Mouse (Mus musculus): ENCODE measurements around the gene Ugt1a6a. TPM values are rescaled to one million over a fixed set of nuclear protein-coding genes. Genes with fewer than 3 reads are reported as not detected.

Ugt1a6a gene
- polyA plus RNA-seq, 1 experiment: 16.4 TPM

DNA sequence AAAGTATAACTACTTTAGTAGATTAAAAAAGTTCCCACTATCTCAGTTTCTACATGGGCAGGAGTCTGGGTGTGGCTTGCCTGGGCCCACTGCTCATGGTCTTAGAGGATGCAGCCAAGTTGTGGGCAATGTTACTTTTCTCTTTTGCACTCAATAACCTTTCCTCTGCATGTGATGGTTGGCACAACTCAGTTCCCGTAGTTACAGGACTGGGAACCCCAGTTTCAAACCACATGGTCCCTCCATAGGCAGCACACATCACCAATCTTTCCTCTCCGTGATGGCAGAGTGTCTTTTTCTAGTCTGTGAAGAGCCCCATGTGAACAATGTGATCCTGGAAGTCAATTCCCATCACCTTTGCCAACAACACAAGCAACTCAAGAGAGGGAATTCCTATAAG lies 92.9 kb downstream of the Ugt1a6a start:
- no peaks in the 10 kb centered on the region for H3K4me1 ChIP-seq (ENCODE audit: control insufficient read depth, insufficient read depth, low read length)
- H3K4me3 ChIP-seq (ENCODE audit: insufficient read depth, low read length): no peak overlapping the region
- no peak for TF ChIP-seq POLR2A (IDR thresholded peaks at IDR 0.05; ENCODE audit: low read depth, low read length)
- TF ChIP-seq CTCF (IDR thresholded peaks at IDR 0.05; ENCODE audit: borderline replicate concordance, insufficient read depth, low read length): no peak
- H3K27ac ChIP-seq (ENCODE audit: insufficient read depth, low read length): no peak overlapping the region

DNA sequence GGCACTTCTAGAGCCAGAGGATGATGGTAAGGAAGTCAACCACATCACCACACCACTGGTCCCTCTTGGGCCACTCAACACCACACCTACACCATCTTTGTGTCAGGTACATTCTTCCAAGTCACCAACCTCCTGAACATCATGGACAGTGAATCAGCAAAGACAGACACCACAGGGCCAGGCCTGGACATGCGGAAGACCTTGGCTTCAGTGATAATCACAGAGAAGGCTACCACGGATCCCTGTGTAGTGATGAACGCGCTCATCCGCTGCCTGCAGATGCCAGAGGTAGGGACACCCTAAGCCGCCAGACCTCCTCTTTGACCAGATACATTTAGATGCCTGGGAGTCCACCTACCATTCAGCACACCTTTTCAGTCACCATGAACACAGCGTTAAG lies 93.5 kb downstream of the Ugt1a6a start:
- no peak for TF ChIP-seq POLR2A (IDR thresholded peaks at IDR 0.05; ENCODE audit: low read depth, low read length)
- no peak for TF ChIP-seq CTCF (IDR thresholded peaks at IDR 0.05; ENCODE audit: borderline replicate concordance, insufficient read depth, low read length)
- Histone ChIP-seq H3K4me3 (ENCODE audit: insufficient read depth, low read length) (no peak overlapping the region), H3K4me1 (ENCODE audit: control insufficient read depth, insufficient read depth, low read length) (no peaks in the 10 kb centered on the region), H3K27ac (ENCODE audit: insufficient read depth, low read length) (no peak overlapping the region)

DNA sequence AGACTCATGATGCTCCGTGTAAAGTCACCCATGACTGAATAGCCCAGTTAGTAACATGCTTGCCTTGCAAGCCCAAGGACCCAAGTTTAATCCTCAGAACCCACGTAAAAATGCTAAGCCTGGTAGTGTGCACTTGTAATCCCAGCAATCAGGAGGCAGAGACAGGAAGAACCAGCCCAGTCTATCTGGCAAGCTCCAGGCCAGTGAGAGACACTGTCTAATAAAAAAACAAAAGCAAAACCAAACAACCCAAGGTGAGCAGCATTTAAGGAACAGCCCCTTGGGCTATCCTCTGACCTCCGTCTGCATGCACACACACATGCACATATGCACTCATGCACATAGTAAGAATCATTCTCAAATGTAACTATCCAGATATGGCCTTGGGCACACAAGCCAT lies 95.0 kb downstream of the Ugt1a6a start:
- Histone ChIP-seq H3K4me1 (ENCODE audit: control insufficient read depth, insufficient read depth, low read length) (no peaks in the 10 kb centered on the region), H3K27ac (ENCODE audit: insufficient read depth, low read length) (no peak overlapping the region), H3K4me3 (ENCODE audit: insufficient read depth, low read length) (no peak overlapping the region)
- no peak for TF ChIP-seq CTCF (IDR thresholded peaks at IDR 0.05; ENCODE audit: borderline replicate concordance, insufficient read depth, low read length)
- TF ChIP-seq POLR2A (IDR thresholded peaks at IDR 0.05; ENCODE audit: low read depth, low read length): no peak

DNA sequence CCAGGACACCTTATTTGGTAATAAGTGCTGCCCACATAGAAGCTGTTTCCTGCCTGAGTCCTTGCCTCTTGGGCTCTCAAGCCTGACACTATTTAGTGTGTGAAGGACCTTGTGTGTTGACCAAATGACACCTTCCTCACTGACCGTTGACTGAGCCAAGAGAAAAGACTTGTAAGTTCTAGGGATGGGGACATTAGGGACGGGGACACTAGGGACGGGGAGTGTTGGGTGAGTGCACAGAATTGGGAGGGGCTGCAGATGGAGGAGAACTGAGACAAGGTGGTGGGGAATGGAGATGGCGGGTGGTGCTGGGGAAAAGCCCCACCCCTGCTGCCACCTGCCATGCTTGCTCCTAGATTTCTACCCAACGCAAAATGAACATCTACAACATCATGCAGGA lies 95.4 kb downstream of the Ugt1a6a start:
- no peak for TF ChIP-seq CTCF (IDR thresholded peaks at IDR 0.05; ENCODE audit: borderline replicate concordance, insufficient read depth, low read length)
- no peak for TF ChIP-seq POLR2A (IDR thresholded peaks at IDR 0.05; ENCODE audit: low read depth, low read length)
- no peak overlapping the region for H3K4me3 ChIP-seq (ENCODE audit: insufficient read depth, low read length)
- H3K4me1 ChIP-seq (ENCODE audit: control insufficient read depth, insufficient read depth, low read length): no peaks in the 10 kb centered on the region
- no peak overlapping the region for H3K27ac ChIP-seq (ENCODE audit: insufficient read depth, low read length)

DNA sequence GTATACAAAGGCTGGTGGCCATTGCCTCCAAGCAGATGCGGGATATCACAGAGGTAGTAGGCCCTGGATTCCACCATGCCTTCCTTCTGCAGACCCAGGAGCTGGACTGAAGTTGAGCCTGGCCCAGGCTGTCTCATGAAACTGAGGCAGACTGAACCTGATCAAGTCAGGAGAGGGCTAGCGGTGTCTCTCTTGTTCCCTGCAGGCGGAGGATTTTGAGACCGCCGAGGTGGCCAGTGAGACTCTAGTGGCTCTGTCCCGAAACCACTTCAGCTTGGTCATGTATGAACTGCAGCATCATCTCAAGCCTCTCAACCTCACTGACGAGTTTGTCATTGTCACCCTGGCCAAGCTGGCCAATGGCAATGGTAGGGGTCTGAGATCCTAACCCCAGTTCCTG lies 95.8 kb downstream of the Ugt1a6a start:
- Histone ChIP-seq H3K4me1 (ENCODE audit: control insufficient read depth, insufficient read depth, low read length) (no peaks in the 10 kb centered on the region), H3K27ac (ENCODE audit: insufficient read depth, low read length) (no peak overlapping the region), H3K4me3 (ENCODE audit: insufficient read depth, low read length) (no peak overlapping the region)
- TF ChIP-seq POLR2A (IDR thresholded peaks at IDR 0.05; ENCODE audit: low read depth, low read length) (no peak), CTCF (IDR thresholded peaks at IDR 0.05; ENCODE audit: borderline replicate concordance, insufficient read depth, low read length) (no peak)

DNA sequence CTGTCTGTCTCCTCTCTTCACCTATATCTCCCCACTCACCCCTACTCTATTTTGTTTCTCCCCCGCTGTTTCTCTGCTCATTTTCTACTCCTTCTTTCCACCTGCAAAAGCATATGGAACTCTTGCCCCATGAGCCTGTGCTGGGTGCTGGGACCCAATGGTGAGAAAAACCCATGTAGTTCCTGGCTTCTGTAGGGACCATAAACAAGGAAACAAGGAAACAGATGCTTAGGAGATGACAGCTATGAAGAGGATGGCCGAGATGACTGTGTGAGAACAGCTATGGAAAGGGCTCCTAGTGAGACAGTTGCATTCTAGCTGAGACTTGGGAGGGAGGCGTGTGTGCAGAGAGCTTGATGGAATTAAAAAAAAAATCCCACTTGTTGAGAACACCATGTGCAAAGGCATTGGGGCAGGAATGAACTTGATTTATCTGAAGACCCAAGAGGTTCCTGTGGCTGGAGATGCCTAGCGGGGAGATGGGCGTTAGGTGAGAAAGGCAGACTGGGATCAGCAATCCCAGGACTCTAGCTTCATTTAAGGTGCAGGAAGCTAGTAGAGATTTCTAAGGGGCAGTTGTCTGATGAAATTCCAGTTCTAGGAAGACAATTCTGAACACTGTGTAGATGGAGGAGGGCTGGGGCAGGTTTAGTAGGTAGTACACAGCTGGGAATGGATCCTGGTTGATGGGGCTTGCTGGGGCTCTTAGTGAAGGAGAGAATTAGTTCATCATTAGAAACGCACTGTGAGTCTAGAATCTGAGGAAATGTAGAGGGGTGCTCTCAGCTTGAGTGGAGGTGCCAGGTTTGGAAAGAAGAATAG lies 96.6 kb downstream of the Ugt1a6a start:
- no peaks in the 10 kb centered on the region for H3K4me1 ChIP-seq (ENCODE audit: control insufficient read depth, insufficient read depth, low read length)
- TF ChIP-seq POLR2A (IDR thresholded peaks at IDR 0.05; ENCODE audit: low read depth, low read length) (no peak), CTCF (IDR thresholded peaks at IDR 0.05; ENCODE audit: borderline replicate concordance, insufficient read depth, low read length) (no peak)
- H3K4me3 ChIP-seq (ENCODE audit: insufficient read depth, low read length): no peak overlapping the region
- H3K27ac ChIP-seq (ENCODE audit: insufficient read depth, low read length): no peak overlapping the region

DNA sequence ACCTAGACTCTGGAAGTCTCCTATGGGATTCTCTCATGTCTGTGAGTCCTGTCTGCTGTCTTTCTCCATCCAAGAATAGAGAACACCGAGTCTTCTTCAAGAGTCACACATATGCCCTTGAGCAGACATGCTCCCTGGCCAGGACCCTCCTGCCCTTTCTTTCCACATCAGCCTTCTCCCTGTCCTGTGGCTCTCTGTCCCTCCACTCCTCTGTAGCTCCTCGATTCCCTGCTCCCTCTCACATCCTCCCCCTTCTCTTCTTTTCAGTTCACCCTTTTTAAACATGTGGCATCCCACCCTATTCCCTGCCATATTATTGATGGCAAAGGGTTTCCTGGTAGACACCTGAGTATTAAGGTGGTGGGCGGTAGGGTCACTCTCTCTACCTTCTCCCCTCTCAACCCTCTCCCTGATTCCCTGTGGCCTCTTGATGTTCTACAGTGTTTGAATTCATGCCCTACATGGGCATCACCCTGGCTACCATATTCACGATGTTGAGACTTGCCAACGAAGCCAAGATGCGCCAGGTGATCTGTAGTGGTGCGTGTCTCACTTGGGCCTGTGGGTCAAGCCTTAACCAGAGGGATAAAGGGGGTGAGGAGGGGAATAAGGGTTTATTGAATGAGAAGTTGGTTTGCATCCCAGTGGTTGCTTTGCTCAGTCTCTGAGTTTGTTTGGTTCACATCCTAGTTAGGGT lies 97.3 kb downstream of the Ugt1a6a start:
- Histone ChIP-seq H3K27ac (ENCODE audit: insufficient read depth, low read length) (no peak overlapping the region), H3K4me1 (ENCODE audit: control insufficient read depth, insufficient read depth, low read length) (no peaks in the 10 kb centered on the region), H3K4me3 (ENCODE audit: insufficient read depth, low read length) (no peak overlapping the region)
- TF ChIP-seq POLR2A (IDR thresholded peaks at IDR 0.05; ENCODE audit: low read depth, low read length) (no peak), CTCF (IDR thresholded peaks at IDR 0.05; ENCODE audit: borderline replicate concordance, insufficient read depth, low read length) (no peak)

DNA sequence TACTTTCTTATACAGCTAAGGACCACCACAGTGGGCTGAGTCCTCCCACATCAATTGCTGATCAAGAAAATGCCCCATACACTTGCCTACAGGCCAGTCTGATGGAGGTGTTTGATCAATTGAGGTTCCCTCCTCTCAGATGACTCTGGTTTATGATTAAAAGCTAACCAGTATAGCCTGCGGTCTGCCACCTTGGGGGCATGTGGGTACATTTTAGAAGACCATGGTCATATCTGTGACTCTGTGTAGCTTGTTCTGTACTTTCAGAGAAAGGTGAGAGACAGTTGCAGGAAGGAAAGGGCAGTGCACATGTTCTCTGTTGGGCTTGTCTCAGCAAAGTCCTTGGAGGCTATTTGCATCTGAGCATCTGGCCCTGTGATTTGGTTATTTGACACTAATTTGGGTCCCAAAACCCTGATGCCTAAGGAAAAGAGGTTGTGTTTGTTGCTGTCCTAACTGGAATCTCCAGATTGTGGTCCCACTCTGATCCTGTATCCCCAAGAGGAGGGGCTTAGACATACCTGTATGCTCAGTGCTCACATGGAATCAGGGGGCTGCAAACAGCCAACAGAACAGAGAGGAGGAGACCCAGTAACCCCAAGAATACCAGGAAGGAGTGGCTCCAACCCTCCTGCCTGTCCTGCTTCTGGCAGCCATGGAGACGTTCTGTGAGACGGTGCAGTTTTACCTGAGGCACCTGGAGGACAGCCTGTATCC lies 98.2 kb downstream of the Ugt1a6a start:
- Histone ChIP-seq H3K4me3 (ENCODE audit: insufficient read depth, low read length) (no peak overlapping the region), H3K27ac (ENCODE audit: insufficient read depth, low read length) (no peak overlapping the region), H3K4me1 (ENCODE audit: control insufficient read depth, insufficient read depth, low read length) (no peaks in the 10 kb centered on the region)
- TF ChIP-seq POLR2A (IDR thresholded peaks at IDR 0.05; ENCODE audit: low read depth, low read length) (no peak), CTCF (IDR thresholded peaks at IDR 0.05; ENCODE audit: borderline replicate concordance, insufficient read depth, low read length) (no peak)

DNA sequence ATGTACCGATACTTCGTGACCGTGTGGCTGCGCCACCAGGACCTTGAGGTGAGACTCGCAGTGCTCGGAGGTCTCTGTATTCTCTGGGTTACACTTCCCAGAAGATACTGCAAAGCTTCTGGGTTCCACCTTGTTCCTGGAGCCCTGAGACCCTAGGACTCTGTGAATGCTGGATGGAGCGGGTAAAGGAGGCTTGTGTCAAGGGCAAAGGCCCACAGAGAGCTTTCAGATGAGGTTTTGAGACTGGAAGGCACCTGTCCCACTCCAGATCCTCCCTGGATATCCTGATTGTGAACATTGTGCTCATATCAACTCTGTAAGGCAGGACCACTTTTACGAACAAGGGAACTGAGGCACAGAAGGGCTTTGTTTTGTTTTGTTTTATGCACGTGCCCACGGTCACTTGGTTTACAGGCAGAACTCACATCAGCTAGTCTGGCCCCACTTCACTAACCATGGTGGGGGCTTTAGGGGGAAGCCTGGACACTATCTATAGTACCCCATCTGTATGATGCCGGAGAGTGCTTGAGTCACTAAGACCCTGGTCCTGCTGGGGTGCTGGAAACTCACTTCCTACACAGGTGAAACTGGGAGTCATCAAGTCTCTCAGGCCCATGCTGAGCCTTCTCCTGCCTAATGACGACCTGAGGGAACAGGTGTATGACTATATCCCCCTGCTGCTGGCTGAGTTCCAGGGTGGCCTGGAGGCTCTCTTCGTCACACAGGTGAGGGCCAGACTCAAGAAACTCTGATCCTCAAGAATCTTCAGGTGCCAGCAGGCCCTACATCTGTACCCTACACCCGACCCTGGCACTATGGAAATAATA lies 99.0 kb downstream of the Ugt1a6a start:
- Histone ChIP-seq H3K27ac (ENCODE audit: insufficient read depth, low read length) (no peak overlapping the region), H3K4me3 (ENCODE audit: insufficient read depth, low read length) (no peak overlapping the region), H3K4me1 (ENCODE audit: control insufficient read depth, insufficient read depth, low read length) (no peaks in the 10 kb centered on the region)
- TF ChIP-seq POLR2A (IDR thresholded peaks at IDR 0.05; ENCODE audit: low read depth, low read length) (no peak), CTCF (IDR thresholded peaks at IDR 0.05; ENCODE audit: borderline replicate concordance, insufficient read depth, low read length) (no peak)
